Mouse (Mus musculus): ENCODE results near the gene Srpk2.

- no peak for TF ChIP-seq POLR2A (IDR thresholded peaks at IDR 0.05; ENCODE audit: borderline replicate concordance, extremely low read depth, low read depth, low read length)
- TF ChIP-seq CTCF (IDR thresholded peaks at IDR 0.05; ENCODE audit: insufficient read depth, low read length) = no peak
These were observed 186.5 kb downstream of the Srpk2 start for GRCm38 (mm10) chr5:23497920-23498319.

Data from lung, adult 2 months (tissue).